Mouse (Mus musculus) bone marrow, adult 2 months (tissue): ENCODE measurements around the gene Cpt1a.

Source experiments
- CTCF ChIP-seq: fragments of 200-500 bp; IDR thresholded peaks from 2 replicates; pipeline ENCODE4 v1.5.1; 2011; ENCODE audit warnings: low read length, control low read depth; ENCODE audit not compliant: control insufficient read depth, insufficient read depth
- POLR2A ChIP-seq: fragments of 200-500 bp; IDR thresholded peaks from 2 replicates; pipeline ENCODE4 v1.6.1; 2011; ENCODE audit warnings: low read depth, mild to moderate bottlenecking, control low read depth, low read length, borderline replicate concordance; ENCODE audit not compliant: control insufficient read depth

GRCm38 (mm10) chr19:3376966-3377715 lies 55.0 kb downstream of the Cpt1a start:
- TF ChIP-seq CTCF (no peak), POLR2A (no peak)
